Mouse (Mus musculus): ENCODE results near the gene Atg13.

DNA sequence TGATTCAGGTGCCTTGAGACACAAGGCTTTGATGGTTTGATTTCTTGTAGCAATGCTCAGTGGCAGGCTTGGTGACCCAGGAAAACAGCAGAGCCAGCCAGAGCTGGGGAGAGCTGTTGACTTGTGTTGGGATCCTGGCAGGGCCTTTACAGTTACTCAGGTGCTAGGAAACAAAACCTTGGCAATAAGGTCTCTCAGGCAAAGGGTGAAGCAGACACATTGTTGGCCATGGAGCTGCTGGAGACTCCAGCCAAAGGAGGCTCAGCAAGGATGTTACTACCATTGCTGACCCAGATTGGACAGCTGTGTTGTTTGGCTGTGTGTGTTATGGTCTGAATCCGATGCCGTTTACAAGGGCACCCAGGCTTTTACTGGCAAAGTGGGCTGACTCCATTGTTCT lies 36.8 kb downstream of the Atg13 start:
- TF ChIP-seq CTCF (IDR thresholded peaks at IDR 0.05; ENCODE audit: low read depth, low read length): no peak
- TF ChIP-seq POLR2AphosphoS5 (IDR thresholded peaks at IDR 0.05; ENCODE audit: insufficient replicate concordance, low read depth, low read length): no peak
- no peak for TF ChIP-seq TAL1 (conservative IDR thresholded peaks at IDR 0.05; ENCODE audit: low read depth, low read length)
- no peak for TF ChIP-seq GATA1 (IDR thresholded peaks at IDR 0.05; ENCODE audit: borderline replicate concordance, low read length)
- TF ChIP-seq GATA2 (IDR thresholded peaks at IDR 0.05; ENCODE audit: borderline replicate concordance, low read depth, low read length): no peak

Data from G1E (cell line).